Mouse (Mus musculus) kidney, adult 2 months (tissue): ENCODE measurements around the gene Slc22a18.
"Not testable (repeated sequence)": the region's sequence is repeated elsewhere in the genome, so short reads cannot be mapped to it uniquely, and the experiment has no call there.

Experiments
- CTCF ChIP-seq: fragments of 200-500 bp; conservative IDR thresholded peaks from 2 replicates; pipeline ENCODE4 v1.5.1; 2011; ENCODE audit warnings: low read depth, mild to moderate bottlenecking, control low read depth, low read length, moderate library complexity, mixed read lengths; ENCODE audit not compliant: insufficient read depth, insufficient read length
- POLR2A ChIP-seq: fragments of 200-500 bp; IDR thresholded peaks from one replicate; pipeline ENCODE4 v1.6.1; 2011; ENCODE audit warnings: low read depth, low read length, control low read depth

GRCm38 (mm10) chr7:143538229-143538628 lies 64.7 kb downstream of the Slc22a18 start:
- TF ChIP-seq POLR2A, CTCF: not testable (repeated sequence)
